Mouse (Mus musculus): ENCODE measurements around the gene Acot3.
"Not testable (repeated sequence)": the region's sequence is repeated elsewhere in the genome, so short reads cannot be mapped to it uniquely, and the experiment has no call there.

DNA sequence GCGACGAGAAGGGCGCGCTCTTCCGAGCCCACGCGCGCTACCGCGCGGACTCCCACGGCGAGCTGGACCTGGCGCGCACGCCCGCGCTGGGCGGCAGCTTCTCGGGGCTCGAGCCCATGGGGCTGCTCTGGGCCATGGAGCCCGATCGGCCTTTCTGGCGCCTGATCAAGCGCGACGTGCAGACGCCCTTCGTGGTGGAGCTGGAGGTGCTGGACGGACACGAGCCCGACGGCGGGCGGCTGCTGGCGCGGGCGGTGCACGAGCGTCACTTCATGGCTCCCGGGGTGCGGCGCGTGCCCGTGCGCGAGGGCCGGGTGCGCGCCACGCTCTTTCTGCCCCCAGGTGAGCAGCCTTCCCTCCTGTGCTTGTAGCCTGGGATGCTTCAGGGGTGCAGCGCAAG lies 17.6 kb downstream of the Acot3 start:
- TF ChIP-seq POLR2A (IDR thresholded peaks at IDR 0.05; ENCODE audit: insufficient read depth, low read length); CTCF (IDR thresholded peaks at IDR 0.05; ENCODE audit: low read depth, low read length): not testable (repeated sequence)

Data from ES-Bruce4 (cell line).